Mouse (Mus musculus): ENCODE data around the gene Slc25a51.
"Not testable (repeated sequence)": the region's sequence is repeated elsewhere in the genome, so short reads cannot be mapped to it uniquely, and the experiment has no call there.

DNA sequence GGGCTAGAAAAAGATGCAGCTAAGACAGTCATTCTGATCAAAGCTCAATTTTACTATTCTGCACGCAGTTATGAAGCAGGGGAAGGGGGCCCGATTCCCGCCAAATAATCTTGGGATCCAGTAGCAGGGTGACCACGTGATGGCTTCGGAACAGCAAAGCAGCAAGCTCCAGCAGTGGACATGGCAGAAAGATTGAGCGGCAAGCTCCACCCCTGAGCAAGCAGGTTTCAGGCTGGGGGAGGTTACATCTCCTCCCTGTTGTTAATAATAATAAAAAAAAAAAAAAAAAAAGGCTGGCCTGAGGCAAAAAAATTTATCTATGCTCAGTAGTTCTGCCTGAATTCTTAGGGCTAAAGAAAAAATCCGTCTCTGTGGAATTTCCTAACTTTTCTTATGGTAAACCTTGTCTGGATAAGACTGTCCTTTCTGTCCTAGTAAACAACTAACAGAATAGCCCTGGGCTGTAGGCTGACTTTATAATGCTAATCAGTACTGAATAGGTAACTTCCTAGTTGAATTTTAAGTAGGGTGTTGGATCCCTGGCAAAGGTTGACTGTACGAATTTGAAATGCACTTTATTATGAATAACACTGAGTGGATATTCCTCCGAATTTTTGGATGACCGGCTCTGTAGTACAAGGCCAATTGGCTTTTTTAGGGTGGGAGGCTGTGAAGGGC is 27.5 kb downstream of the Slc25a51 start:
- not testable (repeated sequence) for TF ChIP-seq CTCF (IDR thresholded peaks at IDR 0.05; ENCODE audit: borderline replicate concordance, control insufficient read depth, extremely low read depth, insufficient read depth, low read length, poor library complexity); POLR2A (IDR thresholded peaks at IDR 0.05; ENCODE audit: control insufficient read depth, extremely low read depth, insufficient read depth, low read length, poor library complexity)
